Comparison of ENCODE assay signal across 8 mouse cellular contexts in genomic region chr2:33736722-33737121, GRCm38 (mm10).
DNase-seq lines count a peak whose midpoint lies in the region; ATAC-seq and TF ChIP-seq lines count a peak whose summit lies in the region.

No protein-coding gene starts in this region.

- 0% methylated on average over 2 of the region's 2 CpGs for WGBS in forebrain, embryonic 11.5 days
- whole genome bisulfite sequencing in intestine, postnatal 0 days, result 0% methylated on average over 2 of the region's 2 CpGs
- WGBS in liver, embryonic 14.5 days (ENCODE audit: insufficient replicate concordance), result 11% methylated on average over 2 of the region's 2 CpGs
- WGBS in neural tube, embryonic 12.5 days, result 2% methylated on average over 2 of the region's 2 CpGs
- WGBS in thymus, adult 2 months, result 16% methylated on average over 2 of the region's 2 CpGs

- no peak overlapping the region for H3K9ac ChIP-seq in forebrain, embryonic 11.5 days (ENCODE audit: low read length)
- H3K9ac ChIP-seq in intestine, postnatal 0 days (ENCODE audit: low read depth, low read length), result no peak overlapping the region
- no peak overlapping the region for H3K9ac ChIP-seq in liver, embryonic 14.5 days (replicated peaks)
- 0 out of 2 replicates have a peak overlapping the region, but pooled peaks have one; percentile 42 for H3K9ac ChIP-seq in neural tube, embryonic 12.5 days

- no peak for ATAC-seq in forebrain, embryonic 11.5 days (replicated peaks; ENCODE audit: low FRiP score)
- ATAC-seq in intestine, postnatal 0 days, result no peak
- no peak for ATAC-seq in liver, embryonic 14.5 days (ENCODE audit: insufficient read depth)
- ATAC-seq in neural tube, embryonic 12.5 days (ENCODE audit: low FRiP score, low read depth), result no peak

- no peak overlapping the region for H3K4me2 ChIP-seq in forebrain, embryonic 11.5 days (ENCODE audit: low read depth, low read length, severe bottlenecking)
- no peak overlapping the region for H3K4me2 ChIP-seq in intestine, postnatal 0 days (replicated peaks; ENCODE audit: low read depth)
- H3K4me2 ChIP-seq in liver, embryonic 14.5 days (ENCODE audit: low read depth), result no peak overlapping the region
- H3K4me2 ChIP-seq in neural tube, embryonic 12.5 days (replicated peaks), result no peak overlapping the region

- H3K36me3 ChIP-seq in forebrain, embryonic 11.5 days (ENCODE audit: control insufficient read depth, insufficient read depth, low read length), result no peaks in the 10 kb centered on the region
- H3K36me3 ChIP-seq in intestine, postnatal 0 days (ENCODE audit: control insufficient read depth, insufficient read depth), result no peaks in the 10 kb centered on the region; the same call in 1 of the 2 replicates
- no peaks in the 10 kb centered on the region for H3K36me3 ChIP-seq in liver, embryonic 14.5 days (replicated peaks; ENCODE audit: control insufficient read depth, insufficient read depth, low read depth)
- peaks cover 36% of the 10 kb centered on the region for H3K36me3 ChIP-seq in neural tube, embryonic 12.5 days
- H3K36me3 ChIP-seq in thymus, adult 2 months (ENCODE audit: control insufficient read depth, insufficient read depth, low read length), result peaks cover 13% of the 10 kb centered on the region

- H3K27me3 ChIP-seq in forebrain, embryonic 11.5 days (ENCODE audit: control insufficient read depth, insufficient read depth, low read length), result no peaks in the 10 kb centered on the region; the same call in 1 of the 2 replicates
- H3K27me3 ChIP-seq in intestine, postnatal 0 days (replicated peaks; ENCODE audit: control insufficient read depth, insufficient read depth, low read length), result no peaks in the 10 kb centered on the region
- no peaks in the 10 kb centered on the region for H3K27me3 ChIP-seq in liver, embryonic 14.5 days (ENCODE audit: control insufficient read depth, insufficient read depth, low read length)
- H3K27me3 ChIP-seq in neural tube, embryonic 12.5 days (replicated peaks), result no peaks in the 10 kb centered on the region
- H3K27me3 ChIP-seq in thymus, adult 2 months (ENCODE audit: control insufficient read depth, insufficient read depth, low read length), result no peaks in the 10 kb centered on the region

- peak; percentile 64 for DNase-seq in ovary, postnatal 36 days (ENCODE audit: low spot score)
- DNase-seq in ovary, adult 18-20 months (ENCODE audit: low spot score), result no peak
- DNase-seq in c-Kit-positive CD71-negative TER-119-negative erythroid progenitor cells, embryonic 14.5 days (ENCODE audit: low read depth), result peak; percentile 56
- DNase-seq in forebrain, embryonic 11.5 days (ENCODE audit: low spot score), result peak; percentile 85
- peak; percentile 22 to 35 (median 31) for DNase-seq in liver, embryonic 14.5 days (ENCODE audit: low read depth in 3 of 3, low spot score in 3 of 3)
- DNase-seq in thymus, adult 2 months, result peak; percentile 74

- TF ChIP-seq EP300 in liver, embryonic 14.5 days (IDR thresholded peaks at IDR 0.05; ENCODE audit: low read depth), result no peak

- no peaks in the 10 kb centered on the region for H3K4me1 ChIP-seq in forebrain, embryonic 11.5 days (replicated peaks; ENCODE audit: control insufficient read depth, insufficient read depth, low read length)
- H3K4me1 ChIP-seq in intestine, postnatal 0 days (replicated peaks; ENCODE audit: control insufficient read depth, insufficient read depth, low read length), result no peaks in the 10 kb centered on the region
- H3K4me1 ChIP-seq in liver, embryonic 14.5 days (replicated peaks; ENCODE audit: control insufficient read depth in 2 of 2, insufficient read depth in 2 of 2, low read length in 1 of 2), result no peaks in the 10 kb centered on the region
- H3K4me1 ChIP-seq in neural tube, embryonic 12.5 days, result peaks cover 9% of the 10 kb centered on the region; the same call in 1 of the 2 replicates
- H3K4me1 ChIP-seq in thymus, adult 2 months (replicated peaks; ENCODE audit: control insufficient read depth, insufficient read depth, low read length), result no peaks in the 10 kb centered on the region

- TF ChIP-seq POLR2A in thymus, adult 2 months (IDR thresholded peaks at IDR 0.05; ENCODE audit: control insufficient read depth, extremely low read depth, insufficient read depth, low read length, poor library complexity), result no peak

- TF ChIP-seq CTCF in intestine, postnatal 0 days (IDR thresholded peaks at IDR 0.05; ENCODE audit: low read depth), result peak; percentile 89
- TF ChIP-seq CTCF in liver, embryonic 14.5 days (IDR thresholded peaks at IDR 0.05; ENCODE audit: low read depth), result peak; percentile 94
- peak; percentile 88 for TF ChIP-seq CTCF in thymus, adult 2 months (IDR thresholded peaks at IDR 0.05; ENCODE audit: borderline replicate concordance, control insufficient read depth, extremely low read depth, insufficient read depth, low read length, poor library complexity)

- no peaks in the 10 kb centered on the region for H3K9me3 ChIP-seq in forebrain, embryonic 11.5 days (ENCODE audit: control insufficient read depth, low read length)
- no peaks in the 10 kb centered on the region for H3K9me3 ChIP-seq in intestine, postnatal 0 days (ENCODE audit: control insufficient read depth)
- H3K9me3 ChIP-seq in liver, embryonic 14.5 days (ENCODE audit: control insufficient read depth, low read length), result no peaks in the 10 kb centered on the region
- no peaks in the 10 kb centered on the region for H3K9me3 ChIP-seq in neural tube, embryonic 12.5 days

- H3K4me3 ChIP-seq in forebrain, embryonic 11.5 days (ENCODE audit: low read depth, low read length), result no peak overlapping the region
- H3K4me3 ChIP-seq in intestine, postnatal 0 days (ENCODE audit: low read depth, low read length), result no peak overlapping the region
- H3K4me3 ChIP-seq in liver, embryonic 14.5 days (ENCODE audit: insufficient read depth in 1 of 2, low read depth in 2 of 2, low read length in 2 of 2), result no peak overlapping the region
- no peak overlapping the region for H3K4me3 ChIP-seq in neural tube, embryonic 12.5 days
- H3K4me3 ChIP-seq in thymus, adult 2 months (ENCODE audit: control insufficient read depth, insufficient read depth, low read length), result no peak overlapping the region

- no peak overlapping the region for H3K27ac ChIP-seq in forebrain, embryonic 11.5 days (ENCODE audit: low read depth, low read length)
- H3K27ac ChIP-seq in intestine, postnatal 0 days (ENCODE audit: low read depth, low read length), result no peak overlapping the region
- H3K27ac ChIP-seq in liver, embryonic 14.5 days, result no peak overlapping the region
- no peak overlapping the region for H3K27ac ChIP-seq in neural tube, embryonic 12.5 days
- H3K27ac ChIP-seq in thymus, adult 2 months (ENCODE audit: control insufficient read depth, insufficient read depth, low read length), result no peak overlapping the region
